Mouse (Mus musculus): ENCODE results near the gene Tmcc3.

- TF ChIP-seq GATA1 (IDR thresholded peaks at IDR 0.05; ENCODE audit: low read length) (no peak), TAL1 (IDR thresholded peaks at IDR 0.05; ENCODE audit: low read length) (no peak)
Measured at GRCm38 (mm10) chr10:94354427-94354826, 42.7 kb downstream of the Tmcc3 start.

All from erythroblast, embryonic 14.5 days (primary cell).